Mouse (Mus musculus) macrophage (primary cell): Measurements from ENCODE around the gene Usp48. TPM values are rescaled to one million over a fixed set of nuclear protein-coding genes. Genes with fewer than 3 reads are reported as not detected.

Source experiments
- H3K27ac ChIP-seq: fragments of 350-480 bp; formaldehyde crosslinking; 2 replicates; pipeline ENCODE4 v1.9.0; 2021
- H3K36me3 ChIP-seq: fragments of 350-480 bp; formaldehyde crosslinking; 2 replicates; pipeline ENCODE4 v1.9.0; 2021; ENCODE audit errors: inconsistent target
- H3K4me3 ChIP-seq: fragments of 350-480 bp; formaldehyde crosslinking; 2 replicates; pipeline ENCODE4 v1.9.0; 2021; ENCODE audit errors: inconsistent target
- H3K79me2 ChIP-seq: fragments of 350-480 bp; formaldehyde crosslinking; 2 replicates; pipeline ENCODE4 v1.9.0; 2021; ENCODE audit errors: inconsistent target
- WGBS: methylation state at CpG from one replicate; pipeline ENCODE4 v1.1.7; 2026; ENCODE audit warnings: inconsistent platforms; ENCODE audit not compliant: missing documents; 5-methylcytosine and 5-hydroxymethylcytosine counted together
- polyA plus RNA-seq: library from polyadenylated mRNA; stranded (reverse); fragments of 250-400 nt; gene quantifications from 3 replicates; pipeline ENCODE4 v1.2.4, GENCODE M21; 2018; ENCODE audit warnings: inconsistent platforms

Gene Usp48
- polyA plus RNA-seq, 1 experiment from 2014 or later: 61.8 TPM

DNA sequence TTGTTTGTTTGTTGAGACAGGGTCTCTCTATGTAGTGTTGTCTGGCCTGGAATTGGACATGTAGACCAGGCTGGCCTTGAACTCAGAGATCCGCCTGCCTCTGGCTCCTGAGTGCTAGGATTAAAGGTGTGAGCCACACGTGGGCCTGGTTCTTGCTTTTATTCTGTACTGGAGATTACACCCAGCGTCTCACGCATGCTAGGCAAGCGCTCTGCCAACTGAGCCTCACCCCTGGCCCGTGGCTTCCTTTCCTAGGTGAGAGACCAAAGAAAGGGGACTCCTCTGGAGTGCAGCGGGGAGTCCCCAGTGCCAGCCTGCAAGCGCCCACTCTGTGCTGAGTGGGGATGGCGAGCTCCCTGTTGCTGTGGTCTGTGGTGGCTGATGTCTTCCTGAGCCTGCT, 85.0 kb downstream of the Usp48 start:
- 53% methylated on average over 9 of the region's 9 CpGs for WGBS

DNA sequence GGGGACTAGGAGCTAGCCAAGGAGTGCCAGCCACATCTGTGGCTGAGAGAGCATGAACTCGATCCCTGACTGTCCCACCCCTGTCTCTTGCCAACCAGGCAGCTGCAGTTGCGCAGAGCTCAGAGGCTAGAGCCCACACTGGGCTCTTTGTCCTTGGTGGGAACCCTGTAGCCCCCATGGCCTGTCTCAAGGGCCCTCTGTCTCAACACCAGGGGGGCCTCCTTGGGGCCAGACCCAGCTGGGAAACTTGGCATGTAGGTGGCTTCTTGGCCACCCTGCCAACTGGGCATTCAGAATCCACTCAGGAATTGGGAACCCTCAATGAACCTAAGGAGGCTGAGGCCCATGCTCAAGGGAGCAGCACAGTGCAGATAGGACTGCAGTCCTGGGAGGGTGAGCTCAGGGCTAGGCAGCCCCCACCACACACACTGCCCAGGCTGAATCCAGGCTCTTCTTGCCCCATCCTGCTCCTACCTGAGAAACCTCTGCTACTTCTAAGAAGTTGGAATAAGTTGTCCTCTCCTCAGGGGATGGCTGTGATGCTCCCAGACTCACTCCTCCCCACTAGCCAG, 86.5 kb downstream of the Usp48 start:
- no peaks in the 10 kb centered on the region for H3K79me2 ChIP-seq
- no peak overlapping the region for H3K27ac ChIP-seq
- H3K4me3 ChIP-seq: no peak overlapping the region
- no peaks in the 10 kb centered on the region for H3K36me3 ChIP-seq
- 77% methylated on average over 2 of the region's 2 CpGs for WGBS

More for the DNA sequence above, 85.0 kb downstream of the Usp48 start:
- Histone ChIP-seq H3K4me3 (no peak overlapping the region), H3K79me2 (no peaks in the 10 kb centered on the region), H3K36me3 (no peaks in the 10 kb centered on the region), H3K27ac (no peak overlapping the region)

DNA sequence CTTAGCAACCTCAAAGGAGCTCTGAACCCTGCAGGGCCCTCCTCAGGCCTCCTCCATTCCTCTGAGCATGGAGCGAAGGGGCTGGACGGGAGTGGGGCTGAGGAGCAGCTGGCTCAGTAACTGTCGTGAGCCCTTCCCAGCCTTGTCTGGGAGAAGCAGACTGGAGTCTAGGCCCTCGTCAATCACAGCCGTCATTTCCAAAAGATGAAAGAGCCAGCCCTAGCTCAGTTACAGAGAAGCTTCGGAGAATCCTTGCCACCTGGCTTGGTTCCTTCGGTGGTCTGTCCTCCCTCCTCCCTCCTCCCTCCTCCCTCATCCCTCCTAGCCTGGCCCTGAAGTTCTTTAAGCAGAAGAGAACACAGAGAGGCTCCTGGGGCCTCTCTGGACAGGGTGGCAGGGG, 87.2 kb downstream of the Usp48 start:
- Histone ChIP-seq H3K4me3 (no peak overlapping the region), H3K27ac (no peak overlapping the region), H3K79me2 (no peaks in the 10 kb centered on the region), H3K36me3 (no peaks in the 10 kb centered on the region)
- WGBS: 58% methylated on average over 7 of the region's 7 CpGs

DNA sequence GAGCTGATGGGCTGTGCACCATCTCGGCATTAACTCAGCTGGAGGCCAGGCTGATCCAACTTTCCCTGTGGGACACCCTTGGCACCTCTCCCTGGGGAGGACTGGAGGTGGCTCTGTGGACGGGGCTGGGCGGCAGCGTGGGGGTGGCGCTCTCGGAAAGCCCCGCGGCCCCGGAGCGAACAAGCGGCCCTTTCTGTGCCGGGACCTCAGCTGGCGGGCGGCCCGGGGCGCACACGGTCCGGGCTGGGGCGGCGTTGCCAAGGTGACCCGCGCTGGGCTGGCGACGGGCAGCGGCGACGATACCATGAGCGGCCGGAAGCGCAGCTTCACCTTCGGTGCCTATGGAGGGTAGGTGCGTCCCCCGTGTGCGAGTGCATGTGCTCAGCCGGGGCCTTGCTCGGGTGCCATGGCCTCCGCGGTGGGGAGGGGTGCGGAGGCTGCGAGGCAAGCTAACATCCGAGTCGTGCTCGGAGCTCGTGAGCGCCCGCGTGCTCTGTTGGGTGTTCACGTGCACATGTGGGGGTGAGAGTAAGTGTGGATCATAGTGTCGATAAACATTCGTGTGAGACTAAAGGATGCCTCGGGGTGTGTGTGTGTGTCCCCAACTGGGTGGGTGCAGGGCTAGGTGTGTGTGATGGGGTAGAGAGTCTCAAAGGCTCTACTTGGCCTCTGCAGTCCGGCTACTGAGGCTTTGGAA, 88.0 kb downstream of the Usp48 start:
- Histone ChIP-seq H3K79me2 (no peaks in the 10 kb centered on the region), H3K4me3 (no peak overlapping the region), H3K36me3 (no peaks in the 10 kb centered on the region), H3K27ac (no peak overlapping the region)
- WGBS: 4% methylated on average over 52 of the region's 52 CpGs

DNA sequence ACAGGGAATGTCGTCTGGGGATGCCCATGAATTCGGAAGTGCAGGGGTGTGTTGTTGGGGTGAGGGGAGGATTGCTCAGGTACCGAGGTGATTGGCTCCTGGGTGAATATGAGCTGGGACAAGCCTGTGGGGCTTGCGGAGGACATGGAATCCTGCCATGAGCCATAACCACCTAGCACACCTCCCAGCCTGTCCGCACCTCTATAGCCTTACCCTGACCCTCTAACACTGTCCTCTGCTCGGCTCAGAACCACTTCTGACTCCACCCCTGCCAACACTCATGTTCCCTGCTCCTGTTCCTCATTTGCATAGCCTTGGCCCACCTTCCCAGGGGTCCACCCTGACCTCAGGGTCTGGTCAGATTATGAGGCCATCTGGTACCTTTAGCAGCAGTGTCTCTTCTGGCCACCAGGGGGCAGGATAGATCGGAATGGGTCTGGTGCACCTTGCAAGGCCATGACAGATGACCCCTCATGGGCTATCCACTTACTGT, 89.5 kb downstream of the Usp48 start:
- WGBS: 48% methylated on average over 6 of the region's 7 CpGs
- H3K27ac ChIP-seq: no peak overlapping the region
- H3K4me3 ChIP-seq: no peak overlapping the region
- H3K36me3 ChIP-seq: no peaks in the 10 kb centered on the region
- H3K79me2 ChIP-seq: no peaks in the 10 kb centered on the region

DNA sequence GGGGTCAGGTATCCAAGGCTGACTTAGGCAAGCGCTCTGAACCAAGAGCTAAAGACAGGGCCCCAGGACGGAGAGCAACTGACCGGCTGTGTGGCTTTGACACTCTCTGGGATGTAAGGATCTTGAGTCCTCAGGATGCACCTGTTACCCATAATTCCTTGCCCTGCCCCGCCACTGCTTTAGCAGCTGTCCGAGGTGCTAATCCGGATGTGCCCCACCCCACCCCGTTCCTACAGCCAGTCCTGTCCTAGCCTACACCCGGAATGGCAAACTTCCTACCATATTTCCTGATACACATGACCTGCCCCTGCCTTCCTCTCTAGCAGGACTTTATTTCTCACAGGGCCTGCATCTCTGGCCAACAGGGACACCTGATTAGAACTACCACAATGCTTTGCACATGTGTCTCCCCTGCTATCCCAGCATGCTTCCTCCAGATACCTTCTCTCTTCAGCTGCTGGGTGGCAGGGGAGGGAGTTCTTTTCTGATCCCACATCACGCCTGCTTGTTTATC, 91.3 kb downstream of the Usp48 start:
- H3K36me3 ChIP-seq: no peaks in the 10 kb centered on the region
- WGBS: 24% methylated on average over 9 of the region's 9 CpGs
- H3K79me2 ChIP-seq: no peaks in the 10 kb centered on the region
- H3K27ac ChIP-seq: no peak overlapping the region
- no peak overlapping the region for H3K4me3 ChIP-seq

DNA sequence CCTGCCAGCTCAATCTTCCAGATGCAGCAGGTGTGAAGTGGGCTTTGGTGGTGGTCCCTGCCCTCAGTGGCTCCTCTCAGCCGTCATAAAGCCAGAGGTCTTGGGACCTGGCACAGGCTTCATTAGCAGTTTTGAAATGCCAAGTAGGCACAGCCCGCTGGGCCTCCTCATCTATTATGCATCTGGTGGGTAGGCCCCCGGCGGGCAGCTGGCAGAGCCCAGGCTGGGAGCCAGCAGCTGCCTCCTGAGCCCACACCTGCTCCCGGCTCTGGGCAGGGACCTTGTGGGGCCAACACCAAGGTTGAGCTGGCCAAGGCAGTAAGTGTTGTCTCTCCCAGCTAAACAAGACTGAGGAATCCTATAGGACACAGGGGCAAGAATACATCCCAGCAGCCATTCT, 92.7 kb downstream of the Usp48 start:
- H3K79me2 ChIP-seq: no peaks in the 10 kb centered on the region
- WGBS: 87% methylated on average over 5 of the region's 5 CpGs
- H3K27ac ChIP-seq: no peak overlapping the region
- H3K4me3 ChIP-seq: no peak overlapping the region
- H3K36me3 ChIP-seq: no peaks in the 10 kb centered on the region

DNA sequence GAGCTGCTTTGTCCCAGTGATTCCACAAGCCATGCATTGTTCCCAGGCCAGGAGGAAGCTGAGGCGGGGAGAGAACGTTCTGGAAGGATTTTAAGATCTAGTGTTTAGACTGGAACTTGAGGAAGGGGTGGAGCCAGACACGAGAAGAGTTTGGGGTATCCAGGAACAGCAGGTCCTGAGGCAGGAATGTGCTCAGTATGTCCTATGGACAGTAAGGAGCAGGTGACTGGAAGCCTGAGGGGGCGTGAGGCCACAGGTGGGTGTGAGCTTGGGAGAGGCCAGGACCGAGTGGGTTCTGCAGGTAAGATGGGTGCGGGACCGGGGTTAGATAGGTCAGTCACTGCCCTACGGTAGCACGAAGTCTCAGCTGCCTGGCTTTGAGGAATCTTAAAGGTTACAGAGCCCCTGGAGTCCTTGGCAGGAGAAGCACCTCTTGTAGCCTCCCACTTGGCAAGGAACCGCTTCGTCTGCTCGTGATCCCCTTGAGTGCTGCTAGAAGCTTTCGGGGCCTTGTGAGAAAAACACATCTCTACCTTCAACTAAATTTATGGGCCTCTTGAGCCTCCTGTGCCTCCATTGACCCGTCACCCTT, 93.8 kb downstream of the Usp48 start:
- Histone ChIP-seq H3K4me3 (no peak overlapping the region), H3K27ac (no peak overlapping the region), H3K36me3 (no peaks in the 10 kb centered on the region), H3K79me2 (no peaks in the 10 kb centered on the region)
- 88% methylated on average over 13 of the region's 14 CpGs for WGBS

DNA sequence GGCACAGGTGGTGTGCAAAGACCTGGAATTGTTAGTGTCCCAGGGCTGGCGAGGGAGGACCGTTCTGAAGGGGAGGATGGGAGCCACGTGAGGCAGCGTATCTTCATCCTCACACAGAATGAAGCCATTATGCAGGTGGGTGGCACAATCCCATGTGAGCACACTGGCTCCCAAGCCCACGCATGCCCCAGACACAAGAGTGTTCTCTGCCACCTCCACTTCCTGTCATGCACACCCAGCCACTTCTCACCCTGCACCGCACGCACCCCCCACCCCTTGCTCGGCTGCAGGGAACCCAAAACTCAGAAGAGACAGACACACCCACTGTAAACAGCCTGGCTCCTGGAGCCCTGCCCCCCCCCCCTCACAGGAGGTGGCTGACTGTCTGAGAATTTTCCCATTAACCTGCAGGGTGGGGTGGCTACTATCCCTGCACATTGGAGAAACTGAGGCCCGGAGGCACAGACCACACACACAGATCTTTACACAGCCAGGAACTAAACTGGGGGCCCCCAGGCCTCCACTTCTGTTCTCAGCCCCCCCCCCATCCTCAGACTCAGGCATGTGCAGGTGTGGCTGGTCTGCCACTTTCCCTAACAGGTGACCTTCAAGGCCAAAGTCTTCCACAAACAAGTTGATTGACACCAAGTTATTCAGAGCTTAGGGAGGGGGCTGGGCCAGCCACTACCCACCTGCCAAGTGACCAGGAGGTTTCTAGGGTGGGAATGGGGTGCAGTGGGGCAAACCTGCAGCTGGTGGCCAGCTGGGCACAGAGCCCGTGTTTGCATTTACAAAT, 98.8 kb downstream of the Usp48 start:
- WGBS: 72% methylated on average over 10 of the region's 10 CpGs

DNA sequence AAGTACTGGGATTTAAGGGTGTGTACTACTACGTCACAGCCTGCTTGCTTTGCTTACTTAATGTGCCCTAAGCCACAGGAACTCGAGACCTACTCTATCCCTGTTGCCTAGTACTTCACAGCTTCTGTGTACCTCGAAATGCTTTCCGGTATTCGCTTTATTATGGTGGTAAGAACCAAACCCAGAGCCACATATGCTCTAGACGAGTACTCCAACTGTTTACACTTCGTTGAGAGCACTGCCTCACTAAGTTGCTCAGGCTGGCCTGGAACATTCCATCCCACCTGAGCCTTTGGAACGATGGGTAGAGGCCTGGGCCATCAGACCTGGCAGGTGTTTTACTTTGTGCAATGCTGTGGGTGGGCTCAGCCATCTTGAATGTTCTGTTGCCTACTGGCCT, 101.7 kb downstream of the Usp48 start:
- Histone ChIP-seq H3K27ac (no peak overlapping the region), H3K4me3 (no peak overlapping the region), H3K79me2 (no peaks in the 10 kb centered on the region), H3K36me3 (no peaks in the 10 kb centered on the region)
- WGBS: 90% methylated on average over 8 of the region's 8 CpGs

More for the DNA sequence above, 98.8 kb downstream of the Usp48 start:
- H3K27ac ChIP-seq: no peak overlapping the region
- H3K79me2 ChIP-seq: no peaks in the 10 kb centered on the region
- H3K4me3 ChIP-seq: no peak overlapping the region
- no peaks in the 10 kb centered on the region for H3K36me3 ChIP-seq

DNA sequence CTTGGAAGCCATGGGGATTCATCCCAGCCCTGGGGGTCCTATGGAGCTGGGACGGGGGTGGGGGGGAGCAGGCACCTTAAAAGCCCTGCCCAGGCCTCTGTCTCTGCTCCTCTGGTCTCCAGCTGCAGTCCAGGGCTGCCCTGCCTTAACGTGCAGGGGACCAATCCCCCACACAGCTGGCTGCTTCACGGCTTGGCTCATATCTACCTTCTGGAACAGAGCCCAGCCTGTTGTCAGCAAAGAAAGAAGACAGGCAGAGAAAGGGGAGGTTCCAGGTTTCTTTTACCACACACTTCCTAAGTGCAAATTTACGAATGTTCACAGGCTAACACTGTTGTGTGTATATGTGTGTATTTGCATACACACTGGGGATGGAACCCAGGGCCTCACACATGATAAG, 102.3 kb downstream of the Usp48 start:
- Histone ChIP-seq H3K36me3 (no peaks in the 10 kb centered on the region), H3K79me2 (no peaks in the 10 kb centered on the region), H3K27ac (no peak overlapping the region), H3K4me3 (no peak overlapping the region)
- 34% methylated on average over 4 of the region's 4 CpGs for WGBS

DNA sequence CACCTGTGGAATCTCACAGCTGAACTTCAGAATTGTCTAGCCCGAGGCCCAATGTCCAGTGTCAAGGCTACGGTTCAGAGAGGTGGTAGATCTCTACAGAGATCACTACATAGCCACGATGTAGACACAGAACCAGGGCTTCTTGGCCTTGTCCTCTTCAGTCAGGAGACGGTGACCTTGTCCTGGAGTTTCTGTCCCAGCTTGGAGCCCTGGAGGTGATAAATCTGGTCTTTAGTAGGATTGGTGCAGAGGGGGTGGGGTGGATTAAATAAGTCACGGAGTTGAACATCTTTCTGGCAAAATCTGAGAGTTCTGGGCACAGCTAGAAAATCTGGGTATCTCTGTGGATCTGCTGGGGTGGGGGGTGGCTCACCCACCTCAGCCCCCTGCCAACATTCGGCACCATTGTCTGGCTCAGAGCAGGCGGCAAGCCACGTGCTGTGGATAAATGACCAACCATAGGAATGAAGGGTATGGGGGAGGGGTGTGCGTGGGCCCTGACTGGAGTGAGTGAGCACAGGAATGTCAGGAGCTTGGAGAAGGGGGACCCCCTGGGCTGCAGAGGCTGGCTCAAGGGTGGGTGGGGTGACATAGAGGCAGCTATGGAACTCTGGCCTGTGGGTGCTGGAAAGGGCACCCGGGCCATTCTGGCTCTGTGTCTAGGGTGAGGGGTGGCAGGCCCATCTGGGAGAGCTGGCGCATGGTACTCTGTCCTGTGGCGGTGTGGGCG, 103.8 kb downstream of the Usp48 start:
- 94% methylated on average over 12 of the region's 13 CpGs for whole genome bisulfite sequencing
- H3K36me3 ChIP-seq: no peaks in the 10 kb centered on the region
- H3K27ac ChIP-seq: no peak overlapping the region
- H3K4me3 ChIP-seq: no peak overlapping the region
- H3K79me2 ChIP-seq: no peaks in the 10 kb centered on the region

DNA sequence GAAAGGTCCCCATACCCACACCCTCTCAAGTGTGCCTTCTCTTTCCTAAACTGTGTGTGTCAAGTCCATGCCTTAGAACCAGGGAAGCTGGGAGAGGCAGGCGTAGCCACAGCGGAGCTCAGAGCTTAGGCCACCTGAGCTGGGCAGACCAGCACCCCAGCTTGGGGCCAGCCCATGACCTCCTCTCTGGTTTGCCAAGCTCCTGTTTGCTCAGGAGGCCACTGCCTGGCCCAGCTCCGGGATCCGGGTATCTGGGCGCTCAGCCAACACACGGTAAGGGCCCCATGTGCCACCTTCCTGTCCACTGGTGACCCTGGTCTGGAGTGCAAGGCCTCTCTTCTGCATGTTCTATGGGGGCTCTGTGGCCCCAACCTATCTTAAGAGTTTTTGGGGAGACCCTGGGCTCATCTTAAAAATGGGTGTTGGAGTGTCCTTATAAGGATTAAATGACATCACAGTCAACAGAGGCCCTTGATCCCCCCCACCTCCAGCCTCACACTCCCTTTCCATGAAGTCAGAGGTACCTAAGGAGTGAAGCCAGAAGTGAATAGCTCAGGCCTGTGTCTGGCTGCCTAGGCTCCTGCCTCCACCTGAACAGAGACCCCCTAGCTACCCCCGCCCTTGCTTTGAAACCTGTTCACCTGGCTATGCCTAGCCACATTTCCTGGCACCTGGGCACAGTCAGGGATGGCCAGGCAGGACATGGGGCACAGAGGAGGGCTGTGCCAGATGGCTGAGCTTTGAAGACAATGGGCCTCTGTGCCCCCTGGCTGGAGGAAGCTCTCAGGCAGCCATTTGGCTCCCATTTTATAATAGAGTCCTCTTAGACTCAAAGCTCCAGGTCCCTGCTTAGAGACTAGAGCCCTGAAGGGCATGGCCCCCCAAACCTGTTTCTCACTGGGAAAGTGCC, 104.8 kb downstream of the Usp48 start:
- Histone ChIP-seq H3K27ac (no peak overlapping the region), H3K79me2 (no peaks in the 10 kb centered on the region), H3K36me3 (no peaks in the 10 kb centered on the region), H3K4me3 (no peak overlapping the region)
- WGBS: 78% methylated on average over 7 of the region's 7 CpGs
